Mouse (Mus musculus) erythroblast, embryonic 14.5 days (primary cell): Measurements from ENCODE around the gene Rnf157.

Source experiments
- GATA1 ChIP-seq: IDR thresholded peaks from 2 replicates; pipeline ENCODE4 v1.6.1; 2012; ENCODE audit warnings: low read length, inconsistent platforms, mixed read lengths
- TAL1 ChIP-seq: IDR thresholded peaks from 3 replicates; pipeline ENCODE4 v1.6.1; 2012; ENCODE audit warnings: low read length, inconsistent platforms, mixed read lengths

- no peak for TF ChIP-seq GATA1
- TF ChIP-seq TAL1 = no peak
Observed at GRCm38 (mm10) chr11:116432127-116432526, 19.3 kb upstream of the Rnf157 start.
